ENCODE assay signal across 21 mouse cellular contexts in genomic region chr2:128548262-128548661, GRCm38 (mm10). TPM values are rescaled to one million over a fixed set of nuclear protein-coding genes. Genes with fewer than 3 reads are reported as not detected.
DNase-seq lines count a peak whose midpoint lies in the region; ATAC-seq lines count a peak whose summit lies in the region.
"Had no signal": no experiment of that assay in that cellular context is flagged by ENCODE, and none has a peak within 500 bp of the region (broad histone marks: within the 10 kb centered on the region; RNA-seq: fewer than 3 reads in every experiment).

No protein-coding gene starts in this region.

- H3K27ac ChIP-seq in embryonic facial prominence, embryonic 13.5 days, result no peak overlapping the region
- H3K27ac ChIP-seq in embryonic facial prominence, embryonic 15.5 days (replicated peaks), result no peak overlapping the region
- no peak overlapping the region for H3K27ac ChIP-seq in hindbrain, embryonic 13.5 days
- H3K27ac ChIP-seq: forebrain, embryonic 13.5 days; hindbrain, embryonic 14.5 days; midbrain, embryonic 13.5 days had no signal

- H3K4me1 ChIP-seq in embryonic facial prominence, embryonic 13.5 days, result peaks cover 34% of the 10 kb centered on the region
- peaks cover 40% of the 10 kb centered on the region for H3K4me1 ChIP-seq in embryonic facial prominence, embryonic 15.5 days
- H3K4me1 ChIP-seq in hindbrain, embryonic 13.5 days (replicated peaks), result peaks cover 20% of the 10 kb centered on the region

- WGBS in embryonic facial prominence, embryonic 13.5 days, result 38% methylated on average over 2 of the region's 2 CpGs
- WGBS in embryonic facial prominence, embryonic 15.5 days, result 33% methylated on average over 2 of the region's 2 CpGs
- 56% methylated on average over 2 of the region's 2 CpGs for WGBS in hindbrain, embryonic 13.5 days

- H3K4me3 ChIP-seq in embryonic facial prominence, embryonic 13.5 days, result no peak overlapping the region
- no peak overlapping the region for H3K4me3 ChIP-seq in embryonic facial prominence, embryonic 15.5 days (replicated peaks)
- no peak overlapping the region for H3K4me3 ChIP-seq in hindbrain, embryonic 13.5 days
- H3K4me3 ChIP-seq: forebrain, embryonic 13.5 days; midbrain, embryonic 13.5 days had no signal

- H3K9ac ChIP-seq in embryonic facial prominence, embryonic 13.5 days, result no peak overlapping the region
- no peak overlapping the region for H3K9ac ChIP-seq in embryonic facial prominence, embryonic 15.5 days
- H3K9ac ChIP-seq in hindbrain, embryonic 13.5 days, result no peak overlapping the region
- H3K9ac ChIP-seq: forebrain, embryonic 13.5 days; hindbrain, embryonic 14.5 days; midbrain, embryonic 13.5 days had no signal

- H3K27me3 ChIP-seq in embryonic facial prominence, embryonic 13.5 days, result no peaks in the 10 kb centered on the region
- H3K27me3 ChIP-seq in embryonic facial prominence, embryonic 15.5 days, result no peaks in the 10 kb centered on the region
- no peaks in the 10 kb centered on the region for H3K27me3 ChIP-seq in hindbrain, embryonic 13.5 days
- H3K27me3 ChIP-seq: forebrain, embryonic 13.5 days; midbrain, embryonic 13.5 days; Patski had no signal

- no peaks in the 10 kb centered on the region for H3K9me3 ChIP-seq in embryonic facial prominence, embryonic 13.5 days
- no peaks in the 10 kb centered on the region for H3K9me3 ChIP-seq in embryonic facial prominence, embryonic 15.5 days (replicated peaks)
- no peaks in the 10 kb centered on the region for H3K9me3 ChIP-seq in hindbrain, embryonic 13.5 days
- H3K9me3 ChIP-seq: forebrain, embryonic 13.5 days; midbrain, embryonic 13.5 days had no signal

- H3K4me2 ChIP-seq in embryonic facial prominence, embryonic 13.5 days, result no peak overlapping the region
- H3K4me2 ChIP-seq in embryonic facial prominence, embryonic 15.5 days (replicated peaks), result no peak overlapping the region
- no peak overlapping the region for H3K4me2 ChIP-seq in hindbrain, embryonic 13.5 days
- H3K4me2 ChIP-seq: forebrain, embryonic 13.5 days; hindbrain, embryonic 14.5 days; liver, embryonic 11.5 days; midbrain, embryonic 13.5 days had no signal

- no peaks in the 10 kb centered on the region for H3K36me3 ChIP-seq in embryonic facial prominence, embryonic 13.5 days
- H3K36me3 ChIP-seq in embryonic facial prominence, embryonic 15.5 days, result no peaks in the 10 kb centered on the region
- H3K36me3 ChIP-seq in hindbrain, embryonic 13.5 days, result no peaks in the 10 kb centered on the region
- H3K36me3 ChIP-seq: midbrain, embryonic 13.5 days had no signal

- ATAC-seq in embryonic facial prominence, embryonic 13.5 days (ENCODE audit: insufficient number of reproducible peaks, insufficient read depth, low FRiP score, low TSS enrichment, low read depth), result peak; percentile 49; the same call in 1 of the 2 replicates
- peak; percentile 56; the same call in 1 of the 2 replicates for ATAC-seq in embryonic facial prominence, embryonic 15.5 days (ENCODE audit: insufficient number of reproducible peaks, low FRiP score, low TSS enrichment, low read depth)
- ATAC-seq in hindbrain, embryonic 13.5 days (ENCODE audit: low FRiP score), result no peak
- ATAC-seq: activated CD4-positive, CD25-positive, alpha-beta regulatory T cell, adult 4 months; forebrain, embryonic 13.5 days; midbrain, embryonic 13.5 days; Patski had no signal

- DNase-seq in lung, adult 18-20 months, result peak; percentile 54 to 73
- peak; percentile 45 for DNase-seq in lung, postnatal 25 days (ENCODE audit: low spot score)
- no peak for DNase-seq in spleen, adult 18-20 months
- DNase-seq in thymus, postnatal 0 days (ENCODE audit: low spot score), result no peak
- DNase-seq: adrenal gland, postnatal 14 days; cerebellum, adult 11-12 months; gastrocnemius, postnatal 36 days; heart, postnatal 14 days; left cerebral cortex, postnatal 4 days; thymus, postnatal 14 days had no signal

RNA-seq across cellular contexts. Expression of gene Spdye4c, which starts 42.7 kb away (rescaled TPM):
- polyA plus RNA-seq in embryonic facial prominence, embryonic 13.5 days (2015; fragmentation: Nextera tagmentation; extraction: Ambion mirVana), result not detected in 2 replicates
- polyA plus RNA-seq in embryonic facial prominence, embryonic 15.5 days (2015; fragmentation: Nextera tagmentation; extraction: Ambion mirVana), result not detected in 2 replicates
- polyA plus RNA-seq in hindbrain, embryonic 13.5 days (2015; fragmentation: Nextera tagmentation; extraction: Ambion mirVana), result not detected in 2 replicates
- polyA plus RNA-seq in thymus, postnatal 0 days (2015; fragmentation: Nextera tagmentation; extraction: Ambion mirVana), result not detected in 2 replicates
- polyA plus RNA-seq: activated CD4-positive, CD25-positive, alpha-beta regulatory T cell, adult 4 months; forebrain, embryonic 13.5 days; hindbrain, embryonic 14.5 days; large intestine, adult 2 months; liver, embryonic 11.5 days; midbrain, embryonic 13.5 days; neural tube, embryonic 14.5 days; Patski had no signal

Comparison
In these comparisons a context has a peak if more than half of its experiments do, and no peak if none do; other contexts are left out.
1. DNase-seq: peak in lung, adult 18-20 months (2 of 2) and lung, postnatal 25 days (single experiment); none in spleen, adult 18-20 months (0 of 2) and thymus, postnatal 0 days (single experiment).